Comparison of ENCODE assay signal across 8 mouse cellular contexts in the genomic region with DNA sequence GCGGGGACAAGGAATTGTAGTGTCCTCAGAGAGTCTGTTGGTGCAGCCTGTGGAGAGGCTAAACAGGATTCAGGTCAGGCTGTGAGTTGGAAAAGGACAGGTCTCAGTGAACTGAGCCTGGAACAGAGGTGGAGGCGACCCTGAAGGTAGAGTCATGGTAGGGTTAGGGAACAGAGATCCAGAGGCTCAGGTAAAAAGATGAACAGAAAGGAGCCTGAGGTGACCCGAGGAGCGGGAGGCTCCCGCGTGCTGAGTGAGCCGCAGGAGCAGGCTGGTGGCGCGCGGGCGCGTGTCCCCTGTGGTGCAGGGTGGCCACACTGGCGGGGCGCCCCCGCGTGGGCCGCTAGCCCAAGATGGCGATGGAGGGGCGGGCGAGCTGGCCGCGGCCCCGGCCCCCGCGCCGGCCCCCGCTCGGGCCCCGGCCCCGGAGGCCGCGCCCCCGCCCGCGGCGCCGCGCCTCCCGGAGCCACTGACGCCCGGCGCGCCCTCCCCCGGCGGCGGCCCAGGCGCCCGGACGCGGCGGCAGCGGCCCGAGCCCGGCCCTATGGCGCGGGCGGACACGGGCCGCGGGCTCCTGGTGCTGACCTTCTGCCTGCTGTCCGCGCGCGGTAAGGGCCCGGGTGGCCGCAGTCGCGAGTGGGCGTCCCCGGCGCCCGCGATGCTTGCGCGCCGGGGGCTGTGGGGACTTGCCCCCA. TPM values are rescaled to one million over a fixed set of nuclear protein-coding genes. Genes with fewer than 3 reads are reported as not detected.
DNase-seq lines count a peak whose midpoint lies in the region; ATAC-seq lines count a peak whose summit lies in the region.

A gene (plus strand): TSS at position 496 of the 695 bp plus-strand sequence.

- peak within 1 kb of the TSS; percentile 91 for H3K27ac ChIP-seq in embryonic facial prominence, embryonic 10.5 days (replicated peaks)
- peak within 1 kb of the TSS; percentile 0 to 51; a peak in 2 of 4 replicates for H3K27ac ChIP-seq in heart, embryonic 14.5 days (replicated peaks in 1 of 2; ENCODE audit: control insufficient read depth in 1 of 2, insufficient read depth in 1 of 2, low read depth in 2 of 2, low read length in 2 of 2)
- H3K27ac ChIP-seq in neural tube, embryonic 12.5 days: peak within 1 kb of the TSS; percentile 26; the same call in 1 of the 2 replicates

- no peaks in the 10 kb centered on the region; the same call in 1 of the 2 replicates for H3K36me3 ChIP-seq in embryonic facial prominence, embryonic 10.5 days (replicated peaks)
- no peaks in the 10 kb centered on the region for H3K36me3 ChIP-seq in heart, embryonic 14.5 days (ENCODE audit: control insufficient read depth, insufficient read depth, low read length)
- H3K36me3 ChIP-seq in neural tube, embryonic 12.5 days: no peaks in the 10 kb centered on the region

- H3K4me3 ChIP-seq in embryonic facial prominence, embryonic 10.5 days: peak within 1 kb of the TSS; percentile 90
- peak within 1 kb of the TSS; percentile 58 to 88 for H3K4me3 ChIP-seq in heart, embryonic 14.5 days (ENCODE audit: control insufficient read depth in 1 of 2, insufficient read depth in 1 of 2, low read depth in 1 of 2, low read length in 2 of 2)
- peak within 1 kb of the TSS; percentile 78 for H3K4me3 ChIP-seq in neural tube, embryonic 12.5 days

- H3K27me3 ChIP-seq in embryonic facial prominence, embryonic 10.5 days (replicated peaks; ENCODE audit: low read depth, poor library complexity, severe bottlenecking): peaks cover 15% of the 10 kb centered on the region
- no peaks in the 10 kb centered on the region for H3K27me3 ChIP-seq in heart, embryonic 14.5 days (ENCODE audit: control insufficient read depth, insufficient read depth, low read length)
- 0 out of 2 replicates have a peak, but pooled peaks cover 4% of the 10 kb centered on the region for H3K27me3 ChIP-seq in neural tube, embryonic 12.5 days (replicated peaks)

- H3K4me2 ChIP-seq in heart, embryonic 14.5 days (ENCODE audit: low read length): peak within 1 kb of the TSS; percentile 98
- peak within 1 kb of the TSS; percentile 100 for H3K4me2 ChIP-seq in neural tube, embryonic 12.5 days (replicated peaks)

- peaks cover 3% of the 10 kb centered on the region; the same call in 1 of the 2 replicates for H3K9me3 ChIP-seq in embryonic facial prominence, embryonic 10.5 days
- H3K9me3 ChIP-seq in heart, embryonic 14.5 days (ENCODE audit: control insufficient read depth, low read length): peaks cover 5% of the 10 kb centered on the region
- 0 out of 2 replicates have a peak, but pooled peaks cover 7% of the 10 kb centered on the region for H3K9me3 ChIP-seq in neural tube, embryonic 12.5 days

- ATAC-seq in heart, embryonic 14.5 days (ENCODE audit: insufficient number of reproducible peaks, insufficient read depth, low FRiP score, low read depth): peak; percentile 24; the same call in 1 of the 2 replicates
- no peak for ATAC-seq in neural tube, embryonic 12.5 days (ENCODE audit: low FRiP score, low read depth)
- no peak for ATAC-seq in monocyte, adult 5-6 weeks (replicated peaks; ENCODE audit: insufficient number of reproducible peaks, low FRiP score, low TSS enrichment, poor library complexity, severe bottlenecking)

- H3K9ac ChIP-seq in heart, embryonic 14.5 days (ENCODE audit: low read length): peak within 1 kb of the TSS; percentile 86
- H3K9ac ChIP-seq in neural tube, embryonic 12.5 days: peak within 1 kb of the TSS; percentile 85

- intact Hi-C loops in left cerebral cortex, postnatal 25 days (cut with DNase I): loop anchor here (5.0 kb wide), 1 partner anchor 64 kb away; no protein-coding TSS in a partner anchor

- H3K4me1 ChIP-seq in embryonic facial prominence, embryonic 10.5 days: peaks cover 46% of the 10 kb centered on the region
- peaks cover 0 to 12% of the 10 kb centered on the region in 2 experiments; a peak in 3 of 4 replicates for H3K4me1 ChIP-seq in heart, embryonic 14.5 days (ENCODE audit: control insufficient read depth in 2 of 2, insufficient read depth in 2 of 2, low read length in 2 of 2)
- H3K4me1 ChIP-seq in neural tube, embryonic 12.5 days: peaks cover 24% of the 10 kb centered on the region

- WGBS in embryonic facial prominence, embryonic 10.5 days: 3% methylated on average over 76 of the region's 76 CpGs
- 2% methylated on average over 42 of the region's 76 CpGs for WGBS in heart, embryonic 14.5 days
- WGBS in neural tube, embryonic 12.5 days: 1% methylated on average over 72 of the region's 76 CpGs

- DNase-seq in layer of hippocampus, adult 18-20 months (ENCODE audit: low spot score in 2 of 2): no peak
- no peak for DNase-seq in layer of hippocampus, adult 9-10 months (ENCODE audit: low spot score)
- peak; percentile 38 to 49 for DNase-seq in adrenal gland, adult 18-20 months (ENCODE audit: low spot score in 2 of 2)
- peak; percentile 64 for DNase-seq in embryonic facial prominence, embryonic 10.5 days (ENCODE audit: low spot score)
- DNase-seq in left cerebral cortex, postnatal 25 days (ENCODE audit: low spot score in 2 of 2): peak in 1 of 2 experiments; percentile 33

RNA-seq across cellular contexts. Expression of the gene that starts here (rescaled TPM):
- total RNA-seq in layer of hippocampus, adult 18-20 months (2021): 10 to 100 TPM; 37.2 TPM
- total RNA-seq in adrenal gland, adult 18-20 months (2021): 10 to 100 TPM; 21.1 to 24.1 TPM
- 9.7 and 11.5 TPM in 2 replicates for polyA plus RNA-seq in embryonic facial prominence, embryonic 10.5 days (2016; fragmentation: Nextera tagmentation; extraction: Ambion mirVana)
- 12.3 and 15.7 TPM in 2 replicates for polyA plus RNA-seq in heart, embryonic 14.5 days (2014; fragmentation: Nextera tagmentation; extraction: Ambion mirVana)
- total RNA-seq in left cerebral cortex, postnatal 25 days (2021): 10 to 100 TPM; 23.4 to 24.5 TPM
- 10.3 and 11.7 TPM in 2 replicates for polyA plus RNA-seq in neural tube, embryonic 12.5 days (2016; fragmentation: Nextera tagmentation; extraction: Ambion mirVana)
- 0.19 TPM in 2 of 3 replicates, not detected in the other for total RNA-seq in monocyte, adult 5-6 weeks (2017)

Comparison
In these comparisons a context has a peak if more than half of its experiments do, and no peak if none do; other contexts are left out.
1. RNA of the gene that starts here (total RNA-seq): 37.2 TPM in layer of hippocampus, adult 18-20 months, 23.4 to 24.5 TPM in left cerebral cortex, postnatal 25 days and 21.1 to 24.1 TPM in adrenal gland, adult 18-20 months; 0.19 TPM in monocyte, adult 5-6 weeks; every median in the first group is over 10 times any median in the second.
2. DNase-seq: peak in adrenal gland, adult 18-20 months (2 of 2) and embryonic facial prominence, embryonic 10.5 days (single experiment); none in layer of hippocampus, adult 18-20 months (0 of 2) and layer of hippocampus, adult 9-10 months (single experiment).
3. H3K27ac ChIP-seq: peak in every context shown above with its lines; median percentile 91 in embryonic facial prominence, embryonic 10.5 days; 26 in neural tube, embryonic 12.5 days; 26 in heart, embryonic 14.5 days.
4. Peak in every context shown above with its lines, with median percentiles within 50 percentile points of each other: H3K4me3 ChIP-seq.